Mouse (Mus musculus) cerebellum, adult 2 months (tissue): ENCODE data around the gene Agk. TPM values are rescaled to one million over a fixed set of nuclear protein-coding genes. Genes with fewer than 3 reads are reported as not detected.
A peak's percentile ranks its signal among the peaks of the same experiment; 100 is the strongest.

Experiments
- DNase-seq, 2 experiments: peaks; one replicate each; pipeline ENCODE4 v3.0.0; 2021
- H3K27ac ChIP-seq: fragments of 200-500 bp; 2 replicates; pipeline ENCODE4 v1.5.1; 2012; ENCODE audit warnings: low read length, control low read depth, inconsistent platforms; ENCODE audit not compliant: insufficient read depth
- H3K27me3 ChIP-seq: fragments of 200-500 bp; 2 replicates; pipeline ENCODE4 v1.6.1; 2012; ENCODE audit warnings: inconsistent platforms, mild to moderate bottlenecking, low read length, moderate library complexity; ENCODE audit not compliant: control insufficient read depth, insufficient read depth
- H3K4me1 ChIP-seq: fragments of 200-500 bp; 2 replicates; pipeline ENCODE4 v1.6.1; 2011; ENCODE audit warnings: low read length; ENCODE audit not compliant: control insufficient read depth, insufficient read depth
- H3K4me3 ChIP-seq: fragments of 200-500 bp; replicated peaks from 2 replicates; pipeline ENCODE3; 2011; ENCODE audit warnings: mild to moderate bottlenecking, low read depth, low read length, control low read depth; ENCODE audit not compliant: insufficient read depth
- CTCF ChIP-seq: fragments of 200-500 bp; IDR thresholded peaks from 2 replicates; pipeline ENCODE4 v1.5.1; 2011; ENCODE audit warnings: low read depth, mild to moderate bottlenecking, control low read depth, low read length, moderate library complexity, borderline replicate concordance; ENCODE audit not compliant: insufficient read depth
- POLR2A ChIP-seq: fragments of 200-500 bp; IDR thresholded peaks from 2 replicates; pipeline ENCODE4 v1.6.1; 2011; ENCODE audit warnings: low read length, control low read depth, borderline replicate concordance; ENCODE audit not compliant: insufficient read depth
- WGBS: fragments of 180-500 bp; shearing (Covaris S2); methylation state at CpG from one replicate; pipeline ENCODE4 v1.1.7; 2018; 5-methylcytosine and 5-hydroxymethylcytosine counted together
- polyA plus RNA-seq: library from polyadenylated mRNA; depleted of rRNA; stranded (reverse); fragments of >200 nt; gene quantifications from 2 replicates; pipeline ENCODE4 v1.2.3, GENCODE M21; 2012

Agk gene
- polyA plus RNA-seq, 1 experiment: 34.8 TPM

- H3K27me3 ChIP-seq: no peaks in the 10 kb centered on the region
- no peak for DNase-seq
- peaks cover 4% of the 10 kb centered on the region for H3K4me1 ChIP-seq
- TF ChIP-seq CTCF (no peak), POLR2A (no peak)
- H3K27ac ChIP-seq: no peak overlapping the region
- no peak overlapping the region for H3K4me3 ChIP-seq
- WGBS: 24% methylated on average over 1 of the region's 1 CpGs
Measured at GRCm38 (mm10) chr6:40347772-40348111, 22.8 kb downstream of the Agk start.

GRCm38 (mm10) chr6:40350041-40350440 is 25.1 kb downstream of the Agk start:
- no peak overlapping the region for H3K4me3 ChIP-seq
- DNase-seq: no peak
- no peaks in the 10 kb centered on the region for H3K27me3 ChIP-seq
- no peak overlapping the region for H3K27ac ChIP-seq
- TF ChIP-seq POLR2A: no peak
- no peak for TF ChIP-seq CTCF
- peaks cover 4% of the 10 kb centered on the region for H3K4me1 ChIP-seq

DNA sequence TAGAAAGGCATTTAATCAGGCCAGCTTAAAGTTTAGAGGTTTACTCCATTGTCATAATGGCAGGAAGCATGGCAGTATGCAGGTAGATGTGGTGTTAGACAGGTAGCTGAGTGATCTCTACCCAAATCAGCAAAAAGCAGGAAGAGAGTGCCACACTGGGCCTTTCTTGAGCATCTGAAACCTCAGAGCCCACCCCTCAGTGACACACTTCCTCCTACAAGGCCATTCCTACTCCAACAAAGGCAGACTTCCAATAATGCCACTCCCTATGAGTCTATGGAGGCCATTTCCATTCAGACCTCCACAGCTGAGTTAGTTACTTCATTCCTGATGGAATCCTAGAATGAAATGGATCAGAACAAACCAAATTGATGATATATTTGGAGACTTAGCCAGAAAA is 25.9 kb downstream of the Agk start:
- Histone ChIP-seq H3K27me3 (no peaks in the 10 kb centered on the region), H3K4me1 (peaks cover 4% of the 10 kb centered on the region), H3K27ac (no peak overlapping the region), H3K4me3 (no peak overlapping the region)
- TF ChIP-seq CTCF (no peak), POLR2A (no peak)
- DNase-seq: no peak

- peak; percentile 21; the same call in 1 of the 2 replicates for TF ChIP-seq CTCF
- TF ChIP-seq POLR2A: no peak
Measured at GRCm38 (mm10) chr6:40353360-40353759, 28.4 kb downstream of the Agk start.

DNA sequence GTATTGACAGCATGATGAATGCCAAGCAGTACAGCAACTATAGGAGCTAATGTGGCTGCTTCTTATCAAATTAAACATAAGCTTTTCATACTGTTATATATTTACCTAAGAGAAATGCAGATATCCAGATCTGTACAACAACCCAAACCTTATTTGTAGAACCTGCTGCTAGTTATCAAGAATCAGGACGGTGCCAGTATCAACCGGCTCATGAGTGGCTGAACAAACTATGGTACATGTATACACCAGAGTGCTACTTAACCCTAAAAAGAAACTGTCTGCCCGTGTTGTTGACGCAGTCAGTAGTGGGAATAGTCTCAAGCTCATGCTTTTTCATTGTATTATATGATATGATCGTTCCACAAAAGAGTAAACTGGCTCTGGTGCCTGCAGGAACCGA is 46.1 kb downstream of the Agk start:
- no peak overlapping the region for H3K27ac ChIP-seq
- DNase-seq: no peak
- H3K4me3 ChIP-seq: no peak overlapping the region
- no peaks in the 10 kb centered on the region for H3K4me1 ChIP-seq
- no peaks in the 10 kb centered on the region for H3K27me3 ChIP-seq
- WGBS: 96% methylated on average over 6 of the region's 6 CpGs
- TF ChIP-seq POLR2A (no peak), CTCF (no peak)

More at GRCm38 (mm10) chr6:40353360-40353759, 28.4 kb downstream of the Agk start:
- Histone ChIP-seq H3K27me3 (no peaks in the 10 kb centered on the region), H3K4me3 (no peak overlapping the region), H3K27ac (no peak overlapping the region), H3K4me1 (no peaks in the 10 kb centered on the region)
- no peak for DNase-seq
- 91% methylated on average over 7 of the region's 7 CpGs for WGBS

DNA sequence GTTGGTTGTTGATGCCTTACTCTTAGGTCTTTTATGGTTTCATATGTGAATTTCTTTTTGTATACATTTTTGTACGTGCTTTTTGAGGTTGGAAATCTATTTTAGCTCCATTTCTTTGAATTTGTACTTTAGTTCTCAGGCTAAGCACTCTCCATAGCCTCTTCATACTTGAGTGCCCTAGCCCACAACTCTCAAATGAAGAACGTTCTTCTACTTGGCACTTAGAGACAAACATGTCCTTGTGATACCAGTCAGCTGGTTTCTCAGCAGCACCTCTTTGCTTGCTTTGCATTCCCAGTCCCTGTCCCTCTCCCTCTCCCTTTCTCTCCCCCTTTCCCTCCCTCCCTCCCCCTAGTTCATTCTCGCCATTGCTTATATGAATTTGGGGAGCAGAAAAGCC is 55.2 kb downstream of the Agk start:
- WGBS: 84% methylated on average over 3 of the region's 3 CpGs
- no peak for DNase-seq
- Histone ChIP-seq H3K4me1 (no peaks in the 10 kb centered on the region), H3K27ac (no peak overlapping the region), H3K4me3 (no peak overlapping the region), H3K27me3 (no peaks in the 10 kb centered on the region)
- TF ChIP-seq CTCF: no peak

- TF ChIP-seq POLR2A: no peak
- TF ChIP-seq CTCF: no peak
- Histone ChIP-seq H3K27ac (no peak overlapping the region), H3K27me3 (no peaks in the 10 kb centered on the region), H3K4me1 (no peaks in the 10 kb centered on the region), H3K4me3 (no peak overlapping the region)
- 88% methylated on average over 4 of the region's 4 CpGs for WGBS
- DNase-seq: no peak
Measured at GRCm38 (mm10) chr6:40381908-40382307, 56.9 kb downstream of the Agk start.

DNA sequence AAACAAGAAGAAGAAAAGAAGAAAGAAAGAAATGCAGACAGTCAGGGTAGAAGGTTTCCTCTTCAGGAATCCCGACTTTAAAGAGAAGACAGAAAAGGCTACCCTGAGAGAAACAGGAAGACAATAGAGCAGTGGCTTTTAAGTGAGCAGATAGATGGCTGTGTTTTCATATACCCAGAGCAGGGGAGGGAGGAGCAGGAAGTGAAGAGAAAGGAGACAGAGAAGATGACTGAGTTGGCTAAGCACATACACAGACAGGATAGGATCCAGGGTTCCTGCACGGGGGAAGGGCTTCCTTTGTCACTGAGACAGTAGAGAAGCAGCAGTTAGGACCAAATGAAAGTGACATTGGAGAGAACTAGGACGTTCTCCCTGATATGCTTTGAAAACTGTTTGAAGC is 60.7 kb downstream of the Agk start:
- 59% methylated on average over 3 of the region's 3 CpGs for WGBS
- no peaks in the 10 kb centered on the region for H3K4me1 ChIP-seq
- H3K27ac ChIP-seq: no peak overlapping the region
- no peak overlapping the region for H3K4me3 ChIP-seq
- H3K27me3 ChIP-seq: no peaks in the 10 kb centered on the region
- DNase-seq: no peak
- TF ChIP-seq POLR2A: no peak
- TF ChIP-seq CTCF: no peak
